Mouse (Mus musculus): Measurements from ENCODE around the gene Smok2b.
"Not testable (repeated sequence)": the region's sequence is repeated elsewhere in the genome, so short reads cannot be mapped to it uniquely, and the experiment has no call there.

DNA sequence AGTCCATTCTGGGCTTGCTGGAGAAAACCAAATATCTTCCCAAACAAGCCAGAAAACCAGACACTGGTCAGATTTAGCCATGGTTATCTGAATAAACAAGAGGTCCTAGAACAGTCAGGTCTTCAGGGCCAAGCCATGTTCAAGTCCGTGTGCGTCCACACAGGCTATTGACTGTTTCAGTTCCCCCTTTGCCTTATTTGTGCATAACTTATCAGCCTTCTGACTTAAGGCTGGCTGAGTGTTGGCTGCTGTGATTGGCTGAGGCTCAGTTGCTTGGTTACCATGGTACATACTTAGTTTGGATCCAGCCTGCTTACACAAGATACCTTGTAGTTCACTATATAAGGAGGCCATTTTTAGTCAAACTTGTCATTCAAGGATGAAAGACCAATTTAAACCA lies 41.2 kb upstream of the Smok2b start:
- TF ChIP-seq CTCF, POLR2A (IDR thresholded peaks at IDR 0.05; ENCODE audit: extremely low read depth, insufficient read depth, low read length): not testable (repeated sequence)
